Mouse (Mus musculus) C2C12 (cell line): ENCODE data around the gene Fbxo9. TPM values are rescaled to one million over a fixed set of nuclear protein-coding genes. Genes with fewer than 3 reads are reported as not detected.

ENCODE experiments used
- H3K27me3 ChIP-seq: one replicate; pipeline ENCODE4 v1.6.1; 2011; ENCODE audit not compliant: control insufficient read depth, insufficient read depth, insufficient read length
- H3K36me3 ChIP-seq: one replicate; pipeline ENCODE4 v1.6.1; 2011; ENCODE audit not compliant: control insufficient read depth, insufficient read depth
- H3K4me3 ChIP-seq: one replicate; pipeline ENCODE4 v1.5.1; 2011; ENCODE audit warnings: mild to moderate bottlenecking, control low read depth; ENCODE audit not compliant: poor library complexity, insufficient read depth, severe bottlenecking
- H3K79me2 ChIP-seq: one replicate; pipeline ENCODE4 v1.6.1; 2011; ENCODE audit not compliant: control insufficient read depth, insufficient read depth
- H3K79me3 ChIP-seq: one replicate; pipeline ENCODE4 v1.6.1; 2011; ENCODE audit warnings: low read depth, control low read depth
- H3ac ChIP-seq: one replicate; pipeline ENCODE3; 2011; ENCODE audit warnings: low read depth; ENCODE audit not compliant: control insufficient read depth, insufficient read length
- CEBPB ChIP-seq: IDR thresholded peaks from one replicate; pipeline ENCODE4 v1.6.1; 2011; ENCODE audit warnings: low read depth, mild to moderate bottlenecking, control low read depth, moderate library complexity
- CTCF ChIP-seq: IDR thresholded peaks from one replicate; pipeline ENCODE4 v1.5.1; 2011; ENCODE audit not compliant: control insufficient read depth, insufficient read depth, insufficient read length
- FOSL1 ChIP-seq: IDR thresholded peaks from one replicate; pipeline ENCODE4 v1.8.0; 2011; ENCODE audit warnings: mild to moderate bottlenecking, low read length; ENCODE audit not compliant: poor library complexity, insufficient read depth, severe bottlenecking
- MAX ChIP-seq: IDR thresholded peaks from one replicate; pipeline ENCODE4 v1.6.1; 2011; ENCODE audit warnings: mild to moderate bottlenecking, control low read depth
- MYOD1 ChIP-seq: IDR thresholded peaks from one replicate; pipeline ENCODE4 v1.6.1; 2011; ENCODE audit warnings: low read depth; ENCODE audit not compliant: control insufficient read depth, insufficient read length
- MYOG ChIP-seq: IDR thresholded peaks from one replicate; pipeline ENCODE4 v1.6.1; 2011; ENCODE audit not compliant: control insufficient read depth, insufficient read length; ENCODE audit errors: extremely low read depth
- USF1 ChIP-seq: IDR thresholded peaks from one replicate; pipeline ENCODE4 v1.6.1; 2011; ENCODE audit warnings: low read depth, mild to moderate bottlenecking, control low read depth, moderate library complexity
- polyA plus RNA-seq: library from polyadenylated mRNA; unstranded; fragments of >200 nt; fragmentation: generic; extraction: Trizol; gene quantifications from one replicate; pipeline ENCODE4 v1.2.1, GENCODE M21; 2012; ENCODE audit warnings: missing spikeins

The Fbxo9 gene
- polyA plus RNA-seq, 1 experiment, result 17.2 TPM

GRCm38 (mm10) chr9:78124297-78124696, 15.4 kb upstream of the Fbxo9 start:
- H3K36me3 ChIP-seq, result no peaks in the 10 kb centered on the region
- no peaks in the 10 kb centered on the region for H3K27me3 ChIP-seq
- no peak overlapping the region for H3ac ChIP-seq
- H3K79me2 ChIP-seq, result no peaks in the 10 kb centered on the region
- no peaks in the 10 kb centered on the region for H3K79me3 ChIP-seq
- no peak for TF ChIP-seq CTCF
- no peak for TF ChIP-seq MYOD1
- no peak for TF ChIP-seq CEBPB
- no peak for TF ChIP-seq USF1
- TF ChIP-seq MYOG, result no peak
- TF ChIP-seq FOSL1, result no peak
- TF ChIP-seq MAX, result no peak
- no peak overlapping the region for H3K4me3 ChIP-seq

- H3K4me3 ChIP-seq, result no peak overlapping the region
Measured at GRCm38 (mm10) chr9:78122939-78123712, 14.3 kb upstream of the Fbxo9 start.

GRCm38 (mm10) chr9:78121985-78122384, 13.1 kb upstream of the Fbxo9 start:
- Histone ChIP-seq H3K27me3 (no peaks in the 10 kb centered on the region), H3K79me2 (no peaks in the 10 kb centered on the region), H3ac (no peak overlapping the region), H3K79me3 (no peaks in the 10 kb centered on the region), H3K36me3 (no peaks in the 10 kb centered on the region), H3K4me3 (no peak overlapping the region)
- TF ChIP-seq FOSL1 (no peak), MYOD1 (no peak), MAX (no peak), MYOG (no peak), CTCF (no peak), USF1 (no peak), CEBPB (no peak)

More at GRCm38 (mm10) chr9:78122939-78123712, 14.3 kb upstream of the Fbxo9 start:
- no peaks in the 10 kb centered on the region for H3K79me3 ChIP-seq
- no peaks in the 10 kb centered on the region for H3K79me2 ChIP-seq
- no peak for TF ChIP-seq MYOD1
- TF ChIP-seq MYOG, result no peak
- TF ChIP-seq CEBPB, result no peak
- no peak for TF ChIP-seq USF1
- H3K36me3 ChIP-seq, result no peaks in the 10 kb centered on the region
- H3ac ChIP-seq, result no peak overlapping the region
- no peaks in the 10 kb centered on the region for H3K27me3 ChIP-seq

- no peaks in the 10 kb centered on the region for H3K27me3 ChIP-seq
- no peak overlapping the region for H3K4me3 ChIP-seq
- H3ac ChIP-seq, result no peak overlapping the region
- H3K79me2 ChIP-seq, result no peaks in the 10 kb centered on the region
- no peaks in the 10 kb centered on the region for H3K36me3 ChIP-seq
- no peaks in the 10 kb centered on the region for H3K79me3 ChIP-seq
- TF ChIP-seq FOSL1 (no peak), MYOG (no peak), USF1 (no peak), CTCF (no peak), MYOD1 (no peak), CEBPB (no peak), MAX (no peak)
Measured at GRCm38 (mm10) chr9:78121358-78121757, 12.5 kb upstream of the Fbxo9 start.

- no peak overlapping the region for H3K4me3 ChIP-seq
Measured at GRCm38 (mm10) chr9:78117690-78118089, 8.8 kb upstream of the Fbxo9 start.

GRCm38 (mm10) chr9:78115746-78116145, 6.9 kb upstream of the Fbxo9 start:
- no peaks in the 10 kb centered on the region for H3K36me3 ChIP-seq
- H3K79me2 ChIP-seq, result no peaks in the 10 kb centered on the region
- no peak overlapping the region for H3ac ChIP-seq
- no peaks in the 10 kb centered on the region for H3K27me3 ChIP-seq
- H3K79me3 ChIP-seq, result peaks cover 2% of the 10 kb centered on the region
- no peak overlapping the region for H3K4me3 ChIP-seq
- TF ChIP-seq MYOD1 (no peak), USF1 (no peak), FOSL1 (no peak), CEBPB (no peak), CTCF (no peak), MAX (no peak), MYOG (no peak)

More at GRCm38 (mm10) chr9:78117690-78118089, 8.8 kb upstream of the Fbxo9 start:
- Histone ChIP-seq H3K79me2 (no peaks in the 10 kb centered on the region), H3K27me3 (no peaks in the 10 kb centered on the region), H3K36me3 (no peaks in the 10 kb centered on the region), H3K79me3 (peaks cover 2% of the 10 kb centered on the region), H3ac (no peak overlapping the region)
- TF ChIP-seq MYOG (no peak), FOSL1 (no peak)
